Mouse (Mus musculus): ENCODE data around the gene Dtd1.

Dtd1 gene

DNA sequence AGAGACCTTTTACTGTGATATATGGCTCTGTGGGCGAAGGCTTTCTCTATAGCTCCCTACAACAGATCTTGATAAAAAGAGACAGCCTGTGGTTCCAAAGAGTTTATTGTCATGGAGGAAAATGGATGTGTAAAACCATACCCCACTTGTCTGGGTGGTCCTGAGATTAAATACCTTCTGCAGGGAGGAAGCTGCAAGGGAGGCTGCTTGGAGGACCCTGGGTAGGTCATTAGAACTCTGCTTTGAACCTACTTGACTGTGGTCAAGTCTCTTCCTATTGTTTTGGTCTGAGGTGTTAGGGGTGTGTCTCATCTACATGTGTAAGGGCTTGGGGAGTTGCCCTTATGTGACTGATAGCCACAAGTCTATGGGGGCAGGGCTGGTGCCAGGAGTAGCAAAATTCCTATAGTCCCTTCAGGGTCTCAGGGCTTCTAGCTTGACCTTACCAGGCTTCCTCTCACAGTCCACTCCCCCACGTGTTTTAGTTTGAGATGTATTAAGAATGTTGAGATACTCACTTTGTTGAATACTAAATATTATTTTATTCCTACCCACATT is 115.6 kb downstream of the Dtd1 start:
- DNase-seq (ENCODE audit: low spot score), result no peak

DNA sequence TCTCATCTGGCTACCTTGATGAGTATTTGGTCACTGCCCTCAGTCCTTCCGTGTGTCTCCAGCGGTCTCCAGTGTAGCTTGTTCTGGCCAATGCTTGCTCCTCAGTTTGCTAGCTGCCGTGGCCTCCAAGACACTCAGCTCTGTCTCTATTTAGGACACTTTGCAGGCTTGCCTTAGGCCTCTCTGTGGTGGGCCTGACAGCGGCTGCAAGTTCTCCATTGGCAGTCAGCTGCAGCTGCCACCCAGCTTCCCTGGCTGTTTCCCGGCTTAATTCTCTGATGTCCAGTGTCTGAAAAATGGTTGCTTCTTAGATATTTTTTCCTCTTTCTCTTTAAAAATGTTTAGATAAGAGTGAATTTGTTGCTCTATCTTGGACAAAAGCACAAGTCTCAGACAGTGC is 116.6 kb downstream of the Dtd1 start:
- DNase-seq (ENCODE audit: low spot score), result no peak

DNA sequence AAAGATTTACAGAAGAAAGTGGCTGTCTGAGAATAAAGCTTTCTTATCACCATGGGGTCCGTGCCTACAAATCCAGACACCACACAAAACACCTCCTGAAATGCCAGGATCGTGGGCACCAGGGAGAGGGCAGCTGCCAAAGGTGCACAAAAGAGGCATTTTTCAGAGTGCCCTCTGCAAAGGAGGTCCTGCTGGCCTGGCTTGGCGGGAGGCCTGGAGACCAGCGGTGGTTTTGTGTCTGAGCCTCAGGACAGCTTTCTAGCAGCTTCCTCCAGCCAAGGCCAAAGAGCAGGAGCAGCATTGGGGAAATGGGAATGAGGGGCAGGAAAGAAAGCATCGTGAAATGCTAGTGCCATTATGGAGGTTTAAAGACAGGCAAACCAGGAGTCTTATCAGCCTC is 118.6 kb downstream of the Dtd1 start:
- DNase-seq (ENCODE audit: low spot score), result no peak

DNA sequence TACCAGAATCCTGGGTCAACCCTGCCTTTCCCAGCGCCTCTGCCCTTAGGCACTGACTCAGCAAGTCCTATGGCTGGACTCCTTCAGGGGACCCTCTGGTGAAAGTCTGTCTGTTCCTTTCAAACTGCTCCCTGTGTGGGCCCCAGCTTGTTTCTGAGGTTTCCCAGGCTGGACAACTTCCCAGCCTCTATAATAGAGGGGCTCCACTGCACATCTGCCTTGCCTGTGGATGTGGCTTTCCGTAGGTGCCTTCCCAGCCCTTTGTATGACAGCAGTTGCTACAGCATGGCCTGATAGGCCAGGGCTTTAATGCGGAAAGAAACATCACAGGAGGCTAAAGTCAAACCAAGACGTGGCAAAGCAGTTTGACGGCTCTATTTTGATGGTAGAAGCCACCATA is 119.6 kb downstream of the Dtd1 start:
- DNase-seq (ENCODE audit: low spot score), result no peak

DNA sequence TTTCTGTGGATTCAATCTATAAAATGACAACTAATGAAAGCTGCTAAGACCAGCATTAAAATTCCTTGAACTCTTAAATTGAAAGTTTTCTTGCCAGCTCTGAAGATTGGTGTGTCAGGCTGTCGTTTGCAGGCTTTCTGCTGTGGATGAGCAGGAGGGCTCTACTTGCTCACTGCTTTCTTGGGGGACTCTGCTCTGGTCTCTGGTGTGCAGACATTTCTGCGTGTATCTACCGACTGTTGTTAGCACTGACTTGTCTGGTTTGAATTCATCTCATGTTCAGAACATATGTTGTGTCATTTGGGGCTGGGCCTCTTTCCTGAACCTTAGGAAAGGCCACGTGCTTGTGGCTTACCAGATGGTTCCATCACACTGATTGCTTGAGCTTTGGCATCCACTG is 120.0 kb downstream of the Dtd1 start:
- DNase-seq (ENCODE audit: low spot score), result no peak

- DNase-seq (ENCODE audit: low spot score), result no peak
These were observed 120.8 kb downstream of the Dtd1 start for GRCm38 (mm10) chr2:144720407-144720959.

GRCm38 (mm10) chr2:144724679-144725078 is 125.0 kb downstream of the Dtd1 start:
- DNase-seq (ENCODE audit: low spot score), result peak; percentile 45

DNA sequence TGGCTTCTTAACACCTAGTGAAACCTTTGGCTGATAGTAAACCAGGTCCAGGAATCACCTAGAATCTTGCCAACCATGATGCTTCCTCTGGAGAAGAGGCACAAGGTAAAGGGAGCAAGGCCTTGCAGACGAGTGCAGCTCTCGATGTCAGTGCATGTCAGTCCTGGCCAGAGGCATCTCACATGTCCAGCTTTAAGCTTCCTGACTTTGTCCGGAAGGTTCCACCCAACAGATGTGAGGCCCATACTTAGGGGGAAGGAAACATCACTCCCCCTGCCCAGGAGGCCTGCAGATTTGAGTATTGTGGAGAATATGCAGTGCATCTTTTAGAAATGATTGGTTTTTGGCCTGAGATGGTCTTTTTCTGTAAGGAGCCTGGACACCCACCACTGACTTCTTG is 127.4 kb downstream of the Dtd1 start:
- no peak for DNase-seq (ENCODE audit: low spot score)

DNA sequence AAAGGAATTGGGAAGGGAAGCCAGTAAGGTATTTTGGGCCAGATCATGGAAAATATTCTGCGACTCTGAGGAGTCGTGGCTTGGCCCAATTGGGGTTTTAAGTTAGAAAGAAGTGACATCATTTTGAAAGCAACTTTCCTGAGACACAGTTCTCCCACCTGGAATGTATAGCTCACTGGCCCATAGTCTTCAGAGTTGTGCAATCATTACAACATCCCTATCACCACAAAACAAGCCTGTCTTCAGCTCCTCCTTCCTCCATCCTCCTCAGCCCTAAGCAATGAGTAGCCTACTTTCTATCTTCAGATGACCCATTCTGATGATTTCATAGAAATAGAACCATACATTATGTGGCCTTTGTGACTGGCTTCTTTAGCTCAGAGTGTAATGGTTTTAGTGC is 130.1 kb downstream of the Dtd1 start:
- DNase-seq (ENCODE audit: low spot score), result no peak

- DNase-seq (ENCODE audit: low spot score), result no peak
These were observed 138.5 kb downstream of the Dtd1 start for GRCm38 (mm10) chr2:144738161-144738560.

DNA sequence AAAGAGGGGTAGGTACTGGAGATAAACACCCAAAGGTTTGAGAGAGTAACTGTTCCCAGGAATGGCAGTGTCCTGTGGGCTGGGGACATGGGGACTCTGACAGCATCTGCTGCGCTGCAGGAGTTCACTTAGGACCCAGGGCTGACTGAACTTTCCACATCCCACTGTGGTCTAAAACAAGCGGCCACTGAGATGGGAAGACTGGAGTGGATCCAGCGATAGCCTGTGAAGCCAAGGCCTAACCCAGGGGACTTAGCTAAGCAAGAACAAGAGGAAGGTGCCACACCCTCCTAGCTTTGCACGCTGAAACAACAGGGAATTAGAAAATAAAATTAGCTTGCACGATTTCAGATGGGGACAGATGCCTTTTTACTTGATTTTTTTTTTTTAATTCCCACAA is 138.9 kb downstream of the Dtd1 start:
- no peak for DNase-seq (ENCODE audit: low spot score)

- DNase-seq (ENCODE audit: low spot score), result no peak
These were observed 140.9 kb downstream of the Dtd1 start for GRCm38 (mm10) chr2:144740577-144740997.

GRCm38 (mm10) chr2:144741973-144742372 is 142.3 kb downstream of the Dtd1 start:
- no peak for DNase-seq (ENCODE audit: low spot score)

- DNase-seq (ENCODE audit: low spot score), result no peak
These were observed 143.6 kb downstream of the Dtd1 start for GRCm38 (mm10) chr2:144743316-144743715.

DNA sequence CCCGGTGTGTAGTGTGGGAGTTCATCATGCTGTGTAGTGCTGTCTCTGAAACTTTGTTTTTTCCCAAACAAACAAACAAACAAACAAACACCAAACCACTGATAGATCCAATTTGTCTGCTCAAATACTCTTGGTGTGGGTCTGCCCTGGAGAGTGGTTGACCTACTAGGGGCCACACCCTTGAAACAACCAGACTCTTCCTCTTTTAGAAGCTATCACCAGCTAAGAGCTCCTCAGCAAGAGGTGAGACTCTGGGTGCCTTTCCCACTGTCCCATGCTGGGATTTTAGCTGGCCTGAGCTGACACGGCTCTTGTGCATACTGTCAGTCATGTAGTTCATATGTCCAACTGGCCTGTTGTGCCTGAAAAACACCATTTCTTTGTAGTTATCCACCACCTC is 145.6 kb downstream of the Dtd1 start:
- no peak for DNase-seq (ENCODE audit: low spot score)

GRCm38 (mm10) chr2:144746046-144746783 is 146.5 kb downstream of the Dtd1 start:
- DNase-seq (ENCODE audit: low spot score), result no peak

GRCm38 (mm10) chr2:144753604-144754003 is 153.9 kb downstream of the Dtd1 start:
- DNase-seq (ENCODE audit: low spot score), result no peak

- DNase-seq (ENCODE audit: low spot score), result peak; percentile 28
These were observed 155.3 kb downstream of the Dtd1 start for GRCm38 (mm10) chr2:144755016-144755415.

DNA sequence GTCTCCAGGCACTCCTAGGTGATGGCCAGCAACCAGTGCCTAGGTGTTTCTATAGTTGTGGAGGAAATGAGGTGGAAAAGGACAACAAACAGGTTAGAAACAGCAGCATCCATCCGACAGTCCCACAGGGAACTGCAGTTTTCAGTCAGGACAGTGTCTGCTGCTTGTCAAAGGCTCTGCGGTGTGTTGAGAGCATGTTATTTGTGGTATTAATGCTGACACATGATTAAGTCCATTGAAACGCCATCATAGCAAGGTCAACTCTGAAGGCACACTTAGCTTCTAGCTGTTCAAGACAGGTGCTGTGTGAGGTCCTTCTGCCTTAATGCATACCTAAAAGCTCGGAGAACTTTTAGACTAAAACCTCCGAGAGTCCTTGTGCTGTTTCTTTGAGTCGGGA is 161.0 kb downstream of the Dtd1 start:
- DNase-seq (ENCODE audit: low spot score), result no peak

- DNase-seq (ENCODE audit: low spot score), result no peak
These were observed 164.0 kb downstream of the Dtd1 start for GRCm38 (mm10) chr2:144763706-144764105.

- DNase-seq (ENCODE audit: low spot score), result no peak
These were observed 164.6 kb downstream of the Dtd1 start for GRCm38 (mm10) chr2:144764116-144764788.

GRCm38 (mm10) chr2:144765219-144765618 is 165.5 kb downstream of the Dtd1 start:
- no peak for DNase-seq (ENCODE audit: low spot score)
